Mouse (Mus musculus) thymus, adult 2 months (tissue): ENCODE results near the gene Psap.

Source experiments
- CTCF ChIP-seq: fragments of 200-500 bp; IDR thresholded peaks from 2 replicates; pipeline ENCODE4 v1.5.1; 2012; ENCODE audit warnings: mild to moderate bottlenecking, control low read depth, low read length, moderate library complexity, borderline replicate concordance; ENCODE audit not compliant: control insufficient read depth, poor library complexity, insufficient read depth; ENCODE audit errors: extremely low read depth
- POLR2A ChIP-seq: fragments of 200-500 bp; IDR thresholded peaks from 2 replicates; pipeline ENCODE4 v1.6.1; 2012; ENCODE audit warnings: mild to moderate bottlenecking, low read length, control low read depth, moderate library complexity; ENCODE audit not compliant: control insufficient read depth, poor library complexity, insufficient read depth; ENCODE audit errors: extremely low read depth

- no peak for TF ChIP-seq CTCF
- no peak for TF ChIP-seq POLR2A
Observed at GRCm38 (mm10) chr10:60341528-60341927, 64.1 kb downstream of the Psap start.
